Mouse (Mus musculus) 416B (cell line): ENCODE measurements at regions not wholly inside any gene's neighbourhood (a gene's known extent, or its start where the extent isn't known, plus 50 kb on each side); places are given as distances from the start of the nearest gene placed in this dataset.

ENCODE experiments used
- DNase-seq: peaks from one replicate; pipeline ENCODE4 v3.0.0; 2011; ENCODE audit warnings: low read depth

- DNase-seq, result no peak
Measured at GRCm38 (mm10) chr12:86830247-86830585, 54.4 kb downstream of the Irf2bpl start.

- no peak for DNase-seq
Measured at GRCm38 (mm10) chr12:86829581-86830246, 54.9 kb downstream of the Irf2bpl start.

- no peak for DNase-seq
Measured at GRCm38 (mm10) chr12:86827241-86827606, 57.4 kb downstream of the Irf2bpl start.

GRCm38 (mm10) chr12:86826420-86827240 is 58.0 kb downstream of the Irf2bpl start:
- DNase-seq, result peak; percentile 24

- DNase-seq, result peak; percentile 66
Measured at GRCm38 (mm10) chr12:86825584-86826419, 58.8 kb downstream of the Irf2bpl start.

- DNase-seq, result peak; percentile 98
Measured at GRCm38 (mm10) chr12:86824860-86825583, 59.6 kb downstream of the Irf2bpl start.

- peak; percentile 96 for DNase-seq
Measured at GRCm38 (mm10) chr12:86823855-86824589, 60.6 kb downstream of the Irf2bpl start.

GRCm38 (mm10) chr12:86823488-86823854 is 61.1 kb downstream of the Irf2bpl start:
- DNase-seq, result no peak

GRCm38 (mm10) chr12:86821183-86821582 is 63.4 kb downstream of the Irf2bpl start:
- DNase-seq, result no peak

GRCm38 (mm10) chr12:86819568-86819967 is 65.0 kb downstream of the Irf2bpl start:
- DNase-seq, result no peak

GRCm38 (mm10) chr12:86819163-86819562 is 65.4 kb downstream of the Irf2bpl start:
- DNase-seq, result peak; percentile 99

- no peak for DNase-seq
Measured at GRCm38 (mm10) chr12:86818201-86818600, 66.4 kb downstream of the Irf2bpl start.

GRCm38 (mm10) chr12:86816702-86817610 is 67.6 kb downstream of the Irf2bpl start:
- no peak for DNase-seq

- no peak for DNase-seq
Measured at GRCm38 (mm10) chr12:86816171-86816701, 68.4 kb downstream of the Irf2bpl start.

- no peak for DNase-seq
Measured at GRCm38 (mm10) chr12:86814740-86815139, 69.9 kb downstream of the Irf2bpl start.
